Mouse (Mus musculus) bone marrow, adult 2 months (tissue): ENCODE measurements at regions not wholly inside any gene's neighbourhood (a gene's known extent, or its start where the extent isn't known, plus 50 kb on each side); places are given as distances from the start of the nearest gene placed in this dataset.

Experiments
- CTCF ChIP-seq: fragments of 200-500 bp; IDR thresholded peaks from 2 replicates; pipeline ENCODE4 v1.5.1; 2011; ENCODE audit warnings: low read length, control low read depth; ENCODE audit not compliant: control insufficient read depth, insufficient read depth
- POLR2A ChIP-seq: fragments of 200-500 bp; IDR thresholded peaks from 2 replicates; pipeline ENCODE4 v1.6.1; 2011; ENCODE audit warnings: low read depth, mild to moderate bottlenecking, control low read depth, low read length, borderline replicate concordance; ENCODE audit not compliant: control insufficient read depth

DNA sequence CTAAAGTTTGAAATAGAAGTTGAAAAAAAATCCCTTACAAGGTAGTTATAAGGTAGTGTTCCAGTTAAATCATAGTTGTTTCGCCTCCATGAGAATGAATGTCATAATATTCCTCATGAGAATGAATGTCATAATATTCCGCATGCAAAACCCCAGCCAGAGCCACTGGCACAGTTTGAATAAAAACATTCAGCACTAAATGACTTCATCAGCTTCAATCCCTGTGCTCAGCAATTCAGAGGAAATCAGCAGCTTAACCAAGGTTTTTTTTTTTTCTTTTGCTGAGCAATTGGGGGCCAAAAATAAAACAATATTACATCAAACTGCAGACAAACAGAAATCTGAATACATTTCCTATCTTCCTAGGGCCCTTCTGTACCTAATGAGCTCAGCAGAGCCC lies 102.7 kb upstream of the Slc24a2 start:
- TF ChIP-seq CTCF (no peak), POLR2A (no peak)
